Mouse (Mus musculus): ENCODE data around the gene Aprt.

DNA sequence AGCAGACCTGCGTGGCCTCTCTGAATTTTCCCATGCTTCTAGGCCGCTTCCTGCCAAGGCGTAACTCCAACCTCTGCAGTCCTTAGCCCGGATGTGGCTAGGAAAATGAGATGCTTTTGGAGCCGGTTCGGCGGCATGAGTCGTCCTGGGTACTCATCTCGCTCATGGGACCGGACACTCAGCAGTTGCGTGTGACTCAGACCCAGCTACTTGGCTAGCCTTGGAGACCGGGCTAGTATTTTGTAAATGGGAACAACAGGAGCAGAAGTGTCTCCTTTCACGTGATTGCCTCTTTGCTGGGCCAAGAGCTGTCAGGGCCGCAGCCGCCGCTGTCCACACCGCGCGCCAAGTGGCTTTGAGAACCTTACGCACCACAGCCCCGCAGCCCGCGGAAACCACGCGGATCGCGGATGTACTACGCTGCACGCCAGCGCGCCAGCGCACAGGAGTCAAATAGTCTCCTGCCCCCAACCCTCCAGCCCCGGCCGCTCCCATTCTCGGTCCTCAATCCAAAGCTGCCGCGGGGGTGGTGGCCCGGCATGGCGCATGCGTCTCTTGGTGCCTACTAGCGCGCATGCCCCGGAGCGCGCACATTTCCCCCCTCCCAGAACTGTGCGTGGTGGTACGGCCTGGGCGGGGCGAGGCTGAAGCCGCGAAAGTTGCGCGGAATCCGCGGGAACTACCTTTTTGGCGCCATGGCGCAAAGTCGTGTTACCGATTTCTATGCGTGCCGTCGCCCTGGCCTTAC is 9.2 kb downstream of the Aprt start, which contains the start of gene Cdt1:
- TF ChIP-seq ZC3H11A (IDR thresholded peaks at IDR 0.05; ENCODE audit: borderline replicate concordance, low read depth, low read length) (no peak), CHD2 (IDR thresholded peaks at IDR 0.05; ENCODE audit: low read depth, low read length) (no peak)

Measured in ES-E14 (cell line).